ENCODE assay signal across 17 mouse cellular contexts in genomic region chr3:40211793-40212192, GRCm38 (mm10).
"Had no signal": no experiment of that assay in that cellular context is flagged by ENCODE, and none has a peak within 500 bp of the region (broad histone marks: within the 10 kb centered on the region; RNA-seq: fewer than 3 reads in every experiment).

No protein-coding gene starts in this region.

- H3K9ac ChIP-seq: lung, embryonic 14.5 days; midbrain, embryonic 12.5 days; neural tube, embryonic 13.5 days; neural tube, embryonic 15.5 days; stomach, embryonic 15.5 days had no signal

- H3K4me3 ChIP-seq: midbrain, embryonic 10.5 days; midbrain, embryonic 12.5 days; myocyte; neural tube, embryonic 13.5 days; neural tube, embryonic 15.5 days; stomach, embryonic 15.5 days had no signal

- H3K4me1 ChIP-seq: midbrain, embryonic 10.5 days; midbrain, embryonic 12.5 days; neural tube, embryonic 13.5 days; neural tube, embryonic 15.5 days; stomach, embryonic 15.5 days had no signal

- H3K27ac ChIP-seq: midbrain, embryonic 10.5 days; midbrain, embryonic 12.5 days; neural tube, embryonic 13.5 days; neural tube, embryonic 15.5 days; stomach, embryonic 15.5 days; stomach, postnatal 0 days had no signal

- DNase-seq: lung, adult 18-20 months; lung, embryonic 14.5 days; lung, postnatal 10 days; lung, postnatal 4 days; midbrain, embryonic 14.5 days; right cerebral cortex, postnatal 14 days; thymus, adult 2 months; thymus, postnatal 25 days; thymus, postnatal 4 days had no signal

- H3K27me3 ChIP-seq: midbrain, embryonic 12.5 days; neural tube, embryonic 13.5 days; neural tube, embryonic 15.5 days; stomach, embryonic 15.5 days had no signal

- H3K36me3 ChIP-seq: midbrain, embryonic 10.5 days; midbrain, embryonic 12.5 days; neural tube, embryonic 13.5 days; neural tube, embryonic 15.5 days; stomach, embryonic 15.5 days had no signal

- ATAC-seq: midbrain, embryonic 16.5 days had no signal

- H3K9me3 ChIP-seq: midbrain, embryonic 10.5 days; midbrain, embryonic 12.5 days; neural tube, embryonic 13.5 days; neural tube, embryonic 15.5 days; stomach, embryonic 15.5 days had no signal

- H3K4me2 ChIP-seq: lung, embryonic 14.5 days; midbrain, embryonic 12.5 days; neural tube, embryonic 13.5 days; neural tube, embryonic 15.5 days; stomach, embryonic 15.5 days had no signal
